8 mouse cellular contexts compared by ENCODE assay signal in genomic region chr15:81523169-81523871, GRCm38 (mm10). TPM values are rescaled to one million over a fixed set of nuclear protein-coding genes. Genes with fewer than 3 reads are reported as not detected.
DNase-seq lines count a peak whose midpoint lies in the region; ATAC-seq lines count a peak whose summit lies in the region.

No protein-coding gene starts in this region.

- peak; percentile 93 for ATAC-seq in hindbrain, embryonic 13.5 days (ENCODE audit: low FRiP score)

- peak overlapping the region; percentile 81 for H3K9ac ChIP-seq in hindbrain, embryonic 13.5 days

- peak overlapping the region; percentile 58 for H3K4me3 ChIP-seq in hindbrain, embryonic 13.5 days

- peaks cover 10% of the 10 kb centered on the region for H3K4me1 ChIP-seq in hindbrain, embryonic 13.5 days (replicated peaks)

- H3K27me3 ChIP-seq in hindbrain, embryonic 13.5 days, result peaks cover 16% of the 10 kb centered on the region

- peak; percentile 87 for DNase-seq in Muller cell, postnatal 12 days (ENCODE audit: inconsistent ontology term)
- DNase-seq in cerebellum, adult 9-11 months, result peak; percentile 93
- DNase-seq in frontal cortex, postnatal 10 days (ENCODE audit: low spot score in 2 of 2), result peak; percentile 87 to 92
- peak; percentile 89 to 91 for DNase-seq in layer of hippocampus, postnatal 25 days (ENCODE audit: extremely low spot score in 1 of 2, low spot score in 1 of 2)
- peak; percentile 96 for DNase-seq in lung, postnatal 25 days (ENCODE audit: low spot score)
- peak; percentile 87 for DNase-seq in retina, embryonic 14.5 days (ENCODE audit: low spot score)
- DNase-seq in thymus, postnatal 4 days, result peak; percentile 99

- peak overlapping the region; percentile 90 for H3K27ac ChIP-seq in hindbrain, embryonic 13.5 days

- H3K36me3 ChIP-seq in hindbrain, embryonic 13.5 days, result no peaks in the 10 kb centered on the region

- H3K9me3 ChIP-seq in hindbrain, embryonic 13.5 days, result no peaks in the 10 kb centered on the region

- under 1% methylated on average over 41 of the region's 41 CpGs for WGBS in hindbrain, embryonic 13.5 days

- peak overlapping the region; percentile 82 for H3K4me2 ChIP-seq in hindbrain, embryonic 13.5 days

RNA-seq across cellular contexts. Expression of gene Rbx1, which starts 57.2 kb away (rescaled TPM):
- 482 and 500 TPM in 2 replicates for polyA plus RNA-seq in hindbrain, embryonic 13.5 days (2015; fragmentation: Nextera tagmentation; extraction: Ambion mirVana)
- 100 to 1,000 TPM; 124 to 153 TPM for total RNA-seq in layer of hippocampus, postnatal 25 days (2021)

Comparison
In these comparisons a context has a peak if more than half of its experiments do, and no peak if none do; other contexts are left out.
1. Peak in every context shown above with its lines: DNase-seq, ATAC-seq, H3K4me3 ChIP-seq and H3K27ac ChIP-seq.